Mouse (Mus musculus) cerebellum, adult 11 months (tissue): ENCODE results near the gene Ccdc86.

ENCODE experiments used
- DNase-seq: peaks from one replicate; pipeline ENCODE4 v3.0.0; 2022

The Ccdc86 gene

DNA sequence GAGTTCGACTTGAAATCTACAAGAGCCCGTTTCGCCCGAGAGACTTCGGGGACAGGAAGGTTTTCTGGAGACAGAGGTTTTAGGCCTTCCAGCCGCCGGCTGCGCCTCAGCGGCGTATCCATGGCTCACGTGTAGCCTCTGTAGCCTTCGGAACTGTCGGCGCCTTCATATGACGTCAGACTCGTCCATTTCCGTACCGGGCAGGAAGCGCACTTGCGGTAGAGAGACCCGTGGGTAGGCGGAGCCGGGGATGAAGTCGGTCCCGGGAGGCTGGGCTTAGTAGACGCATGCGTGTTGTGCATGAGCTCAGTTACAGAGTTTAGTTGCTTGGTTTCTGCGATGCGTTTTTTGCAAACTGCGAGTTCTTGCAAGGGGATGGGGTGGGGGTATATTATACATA is at the start of gene Ccdc86:
TSS of gene Ccdc86 (minus strand) at position 155 of the 400 bp plus-strand sequence.
- DNase-seq: peak; percentile 92

DNA sequence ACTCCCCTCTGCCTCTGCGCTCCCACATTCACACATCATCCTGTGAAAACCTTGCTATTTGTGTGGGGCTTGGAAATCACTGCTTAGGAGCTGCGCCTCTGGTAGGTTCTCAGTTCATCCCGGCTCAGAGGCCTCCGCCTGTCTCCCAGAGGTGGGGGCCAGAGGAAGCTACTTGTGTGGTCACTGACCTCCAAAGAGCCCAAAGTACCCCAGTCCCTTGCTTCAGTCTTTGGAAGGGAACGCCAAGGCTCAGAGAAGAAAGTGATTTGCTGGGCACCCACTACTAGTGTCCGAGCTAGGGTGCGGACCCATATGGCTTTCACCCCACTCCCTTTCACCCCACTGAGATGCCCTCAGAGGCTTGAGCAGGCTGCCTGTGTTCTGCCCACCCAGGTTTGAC is 44.1 kb upstream of the Ccdc86 start, which contains the start of gene Ms4a15:
TSS of gene Ms4a15 (minus strand) at position 101 of the 400 bp plus-strand sequence.
- no peak for DNase-seq

DNA sequence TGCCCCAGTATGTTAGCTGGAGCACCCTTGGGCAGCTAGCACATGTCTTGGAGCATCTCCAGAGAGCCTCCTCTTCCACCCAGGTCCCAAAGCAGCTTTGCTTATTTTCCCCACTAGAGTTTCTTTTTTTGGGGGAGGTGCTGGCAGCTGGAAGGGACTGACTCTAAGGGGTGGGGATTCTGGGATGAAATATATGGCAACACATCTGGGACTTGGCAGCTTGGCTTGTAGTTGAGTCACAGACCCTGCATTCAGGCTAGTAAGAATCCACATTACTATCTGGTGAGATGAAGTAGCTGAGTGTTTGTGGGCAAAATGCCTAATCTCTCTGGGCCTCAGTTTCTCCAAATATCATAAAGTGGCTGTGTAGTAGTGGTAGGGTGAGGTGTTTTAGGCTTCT is 42.8 kb upstream of the Ccdc86 start:
- DNase-seq: no peak

- no peak for DNase-seq
These were observed 41.7 kb upstream of the Ccdc86 start for GRCm38 (mm10) chr19:10990751-10991150.

DNA sequence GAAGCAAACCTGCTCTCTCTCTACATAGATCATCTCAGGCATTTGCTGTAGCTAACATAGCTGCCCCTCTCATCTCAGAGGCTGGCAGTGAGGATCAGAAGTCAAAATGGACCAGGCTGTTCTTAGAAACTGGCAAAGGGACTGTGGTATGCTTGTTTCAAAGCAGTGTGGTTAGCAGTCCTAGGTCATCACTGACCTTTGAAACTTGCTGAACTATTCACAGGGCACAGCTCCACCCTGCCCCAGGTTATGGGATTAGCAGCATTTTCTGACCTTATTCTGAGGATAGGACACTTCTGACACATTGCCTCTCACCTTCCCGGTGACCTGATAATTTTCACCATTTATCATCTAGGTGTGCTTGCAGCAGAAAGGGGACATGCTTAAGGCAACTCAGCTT is 39.5 kb upstream of the Ccdc86 start:
- DNase-seq: no peak

DNA sequence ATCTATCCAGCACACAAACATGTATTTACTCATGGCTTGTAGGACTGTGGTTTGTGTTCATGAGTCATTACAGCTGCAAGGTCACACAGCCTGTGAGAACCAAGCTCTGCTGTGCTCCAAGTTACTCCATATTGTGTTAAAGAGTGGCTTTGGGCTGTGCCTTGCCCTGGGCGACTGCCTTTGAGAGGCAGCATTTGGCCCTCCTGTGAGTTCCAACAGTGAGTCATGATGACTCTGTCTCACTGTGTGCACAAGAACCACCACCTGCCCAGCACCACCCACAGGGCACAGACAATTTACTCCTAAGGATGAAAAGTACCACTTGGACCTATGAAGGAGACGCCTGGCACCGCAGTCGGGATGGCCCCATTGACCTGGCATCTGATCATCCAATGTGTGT is 36.8 kb upstream of the Ccdc86 start:
- DNase-seq: no peak

- DNase-seq: no peak
These were observed 35.5 kb upstream of the Ccdc86 start for GRCm38 (mm10) chr19:10984551-10984950.

GRCm38 (mm10) chr19:10983146-10983545 is 34.1 kb upstream of the Ccdc86 start:
- peak; percentile 20 for DNase-seq

DNA sequence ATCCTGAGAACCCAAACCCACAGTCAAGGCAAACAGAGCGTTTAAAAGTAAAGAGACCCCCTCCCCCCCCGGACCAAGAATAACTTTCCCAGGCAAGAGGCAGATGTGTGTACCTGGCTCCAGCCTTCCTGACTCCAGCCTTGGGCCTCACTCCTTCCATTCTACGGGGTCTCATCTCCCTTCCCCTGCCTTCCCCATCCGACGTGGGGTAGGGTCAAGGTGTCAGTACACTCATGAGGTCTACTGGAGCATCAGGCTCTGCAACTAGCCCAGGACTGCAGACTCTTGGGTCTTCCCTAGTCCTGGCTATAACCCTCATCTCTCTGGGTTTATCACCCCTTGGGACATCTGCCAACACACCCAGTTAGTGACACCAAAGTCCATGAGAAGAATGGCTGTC is 31.1 kb upstream of the Ccdc86 start:
- DNase-seq: no peak

DNA sequence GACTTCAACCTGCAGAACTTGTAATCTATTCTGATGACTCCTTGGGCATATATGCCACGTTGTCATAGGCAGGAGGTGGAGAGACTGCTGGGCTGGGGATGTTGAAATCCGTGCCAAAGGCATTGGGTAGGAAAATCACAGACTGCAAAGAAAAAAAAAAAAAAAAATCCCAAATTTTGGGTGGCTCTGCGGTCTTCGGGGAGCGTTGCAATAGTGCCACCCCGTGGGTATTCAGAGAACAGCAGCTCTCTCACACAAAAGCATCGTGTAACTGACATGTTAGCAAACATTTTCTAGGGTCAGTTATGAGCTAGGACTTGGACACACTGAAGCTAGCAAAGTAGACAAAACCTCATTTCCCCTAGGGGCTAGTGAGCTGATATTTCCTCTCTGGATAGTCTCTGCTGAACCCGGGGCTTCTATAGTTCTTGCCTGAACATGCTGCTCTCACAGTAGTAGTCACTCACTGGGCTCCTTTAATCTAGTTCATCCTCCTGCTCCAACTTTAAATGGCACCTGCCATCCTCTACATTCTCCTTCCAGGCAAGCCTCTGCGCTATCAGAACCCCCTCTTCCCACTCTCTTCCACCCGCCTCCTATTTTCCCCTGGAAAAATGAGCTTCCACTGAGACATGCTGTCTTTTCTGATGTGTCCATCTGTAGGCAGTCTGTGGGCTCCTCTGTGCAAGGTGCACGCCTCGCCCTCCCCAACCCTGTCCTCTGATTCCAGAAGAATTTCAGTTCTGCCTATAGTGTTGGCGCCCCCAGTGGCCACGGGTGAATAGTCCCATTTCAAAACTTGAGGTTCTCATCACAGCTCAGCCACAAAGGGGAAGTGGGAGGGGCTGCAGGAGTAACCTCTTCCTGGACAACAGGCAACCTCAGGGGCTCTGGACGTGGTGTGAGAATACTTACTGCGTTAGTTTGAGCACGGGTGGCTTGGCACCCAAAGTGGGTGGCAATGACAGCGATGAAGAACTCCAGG is 30.4 kb upstream of the Ccdc86 start:
- DNase-seq: peak; percentile 58

GRCm38 (mm10) chr19:10976318-10976717 is 27.3 kb upstream of the Ccdc86 start:
- DNase-seq: no peak

DNA sequence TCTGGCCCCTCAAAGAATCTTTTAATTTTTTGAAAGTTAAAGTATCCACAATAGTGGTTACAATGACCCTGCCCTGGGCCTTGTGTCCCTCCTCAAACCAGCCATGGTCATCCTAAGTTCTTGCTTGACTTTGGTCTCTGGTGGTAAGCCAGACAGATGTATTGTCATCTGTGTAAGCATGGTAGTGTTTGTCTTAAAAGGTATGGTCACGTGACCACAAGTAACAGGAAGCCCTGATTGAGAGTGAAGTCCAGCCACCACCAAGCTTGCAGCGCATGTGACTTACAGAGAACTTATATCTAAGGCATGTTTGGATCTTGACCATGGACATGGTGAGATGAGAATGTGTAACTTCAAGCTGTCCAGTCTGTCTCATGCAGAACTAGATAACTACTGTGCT is 26.1 kb upstream of the Ccdc86 start:
- DNase-seq: no peak

DNA sequence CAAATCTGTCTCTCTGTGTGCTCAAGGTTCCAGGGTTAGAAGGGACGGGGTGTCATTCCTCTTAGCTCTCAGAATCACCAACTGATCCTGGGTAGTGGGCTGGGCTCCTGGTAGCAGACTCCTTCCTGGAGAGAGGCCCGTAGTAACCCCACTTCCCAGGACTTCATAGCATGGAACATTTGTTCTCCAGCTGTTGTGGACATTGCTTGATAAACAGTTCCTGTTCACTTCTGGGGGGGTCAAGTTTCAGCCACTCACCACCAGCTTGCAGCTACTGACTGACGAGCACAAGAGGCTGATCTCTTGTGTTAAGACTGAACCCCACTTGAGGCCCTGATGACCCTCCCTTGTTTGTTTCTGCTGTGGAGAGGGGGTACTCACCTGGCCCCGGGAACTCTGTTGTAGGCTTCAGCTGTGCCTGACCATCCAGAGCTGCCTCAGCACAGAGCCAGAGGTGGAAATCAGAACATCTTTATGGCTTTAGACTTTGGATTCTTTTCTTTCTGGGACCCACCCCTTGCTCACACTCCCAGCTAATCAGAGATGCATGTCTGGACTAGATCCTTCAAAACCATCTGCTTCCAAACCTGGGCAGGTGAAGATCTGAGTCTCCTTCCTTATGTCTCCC is 25.3 kb upstream of the Ccdc86 start, which contains the start of gene Ms4a10:
TSS of gene Ms4a10 (minus strand) at position 433 of the 628 bp plus-strand sequence.
- no peak for DNase-seq

DNA sequence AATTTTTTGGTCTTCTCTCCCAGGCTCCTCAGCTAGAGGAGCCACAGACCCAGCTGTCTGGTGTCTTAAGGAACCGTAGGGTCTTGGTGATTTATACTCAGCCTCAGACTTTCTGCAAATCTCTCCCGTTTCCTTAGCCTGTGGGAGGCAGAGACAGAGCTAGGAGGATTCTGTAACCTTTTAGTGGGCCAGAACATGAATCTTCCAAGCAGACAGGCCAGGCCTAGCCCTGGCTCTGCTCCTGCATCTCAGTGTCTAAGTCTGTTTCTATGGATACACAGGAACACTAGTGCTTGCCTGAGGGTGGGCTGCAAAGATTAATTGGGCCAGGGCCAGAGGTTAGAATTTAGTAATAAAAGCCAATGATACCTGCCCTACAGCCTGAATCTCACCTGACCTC is 24.1 kb upstream of the Ccdc86 start:
- DNase-seq: no peak

GRCm38 (mm10) chr19:10972660-10973059 is 23.6 kb upstream of the Ccdc86 start:
- DNase-seq: no peak

DNA sequence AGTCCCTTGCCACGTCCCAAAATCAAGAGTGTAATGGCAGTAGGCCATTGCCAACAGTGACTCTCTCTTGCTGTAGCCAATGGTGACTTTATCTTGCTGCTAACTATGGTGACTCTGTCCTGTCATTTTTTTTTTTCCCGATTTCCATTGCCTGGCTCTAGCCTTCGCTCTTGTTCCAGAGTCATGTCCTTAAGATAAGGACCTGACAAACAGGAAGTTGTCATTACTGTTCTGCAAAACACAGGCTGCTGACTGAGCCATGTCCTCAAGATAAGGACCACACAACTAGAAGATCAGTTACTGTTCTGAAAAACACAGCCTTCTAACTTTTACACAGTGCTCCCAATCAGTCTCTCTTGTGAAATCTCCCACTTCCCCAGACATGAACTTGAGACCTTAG is 21.4 kb upstream of the Ccdc86 start:
- DNase-seq: no peak

DNA sequence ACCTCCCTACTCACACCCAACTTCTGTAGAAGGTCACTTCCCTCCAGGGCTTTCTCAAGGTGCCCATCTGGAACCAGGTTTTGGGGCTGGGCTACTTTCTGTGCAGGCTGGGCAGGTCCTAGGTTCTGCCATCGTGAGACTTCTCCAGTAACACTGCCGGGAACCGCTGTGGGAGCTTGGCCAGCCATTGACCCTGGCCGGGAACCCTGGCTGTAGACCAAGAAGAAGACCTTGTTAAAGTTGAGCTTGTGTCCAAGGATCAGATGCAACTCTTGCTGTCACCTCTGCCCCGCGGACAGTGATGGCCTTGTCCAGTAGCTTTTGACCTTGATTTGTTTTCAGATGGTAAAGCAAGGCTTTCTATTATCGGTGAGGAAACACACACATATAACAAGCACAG is 19.5 kb upstream of the Ccdc86 start:
- DNase-seq: no peak

DNA sequence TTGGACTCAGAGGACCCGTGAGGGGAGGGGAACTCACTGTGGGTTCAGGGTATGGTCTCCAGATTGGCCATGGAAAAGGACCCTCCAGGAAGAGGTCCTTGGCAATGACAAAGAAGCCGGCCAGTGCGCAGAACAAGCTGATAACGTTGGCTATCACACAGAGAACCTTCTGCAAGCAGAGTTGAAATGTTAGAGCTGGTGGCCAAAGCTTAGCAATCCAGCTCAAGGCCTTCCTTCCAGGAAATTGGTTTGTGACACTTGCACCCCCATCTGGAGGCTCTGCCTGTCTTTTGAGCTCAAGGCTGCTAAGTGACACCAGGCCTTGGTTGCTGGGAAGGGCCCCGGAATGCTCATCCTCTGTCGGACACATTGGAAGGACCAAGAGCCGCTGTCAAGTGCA is 16.7 kb upstream of the Ccdc86 start:
- no peak for DNase-seq

DNA sequence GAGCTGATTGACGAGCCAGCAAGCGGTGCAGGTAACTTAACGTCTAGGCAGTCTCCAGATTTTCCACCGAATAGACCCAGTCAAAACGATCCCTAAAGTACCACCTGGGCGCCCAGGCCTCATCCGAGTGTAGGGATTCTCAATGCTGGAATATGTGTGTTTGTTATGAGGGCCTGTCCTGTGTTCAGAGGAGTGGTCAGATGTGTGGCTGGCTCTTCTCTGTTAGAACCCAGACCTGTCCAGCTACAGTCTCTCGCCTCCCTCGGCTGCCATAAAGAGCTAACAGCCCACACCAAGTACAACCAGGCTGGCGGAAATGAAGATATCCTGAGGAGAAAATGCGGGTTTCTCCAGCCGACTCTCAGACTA is 10.9 kb upstream of the Ccdc86 start:
- no peak for DNase-seq

DNA sequence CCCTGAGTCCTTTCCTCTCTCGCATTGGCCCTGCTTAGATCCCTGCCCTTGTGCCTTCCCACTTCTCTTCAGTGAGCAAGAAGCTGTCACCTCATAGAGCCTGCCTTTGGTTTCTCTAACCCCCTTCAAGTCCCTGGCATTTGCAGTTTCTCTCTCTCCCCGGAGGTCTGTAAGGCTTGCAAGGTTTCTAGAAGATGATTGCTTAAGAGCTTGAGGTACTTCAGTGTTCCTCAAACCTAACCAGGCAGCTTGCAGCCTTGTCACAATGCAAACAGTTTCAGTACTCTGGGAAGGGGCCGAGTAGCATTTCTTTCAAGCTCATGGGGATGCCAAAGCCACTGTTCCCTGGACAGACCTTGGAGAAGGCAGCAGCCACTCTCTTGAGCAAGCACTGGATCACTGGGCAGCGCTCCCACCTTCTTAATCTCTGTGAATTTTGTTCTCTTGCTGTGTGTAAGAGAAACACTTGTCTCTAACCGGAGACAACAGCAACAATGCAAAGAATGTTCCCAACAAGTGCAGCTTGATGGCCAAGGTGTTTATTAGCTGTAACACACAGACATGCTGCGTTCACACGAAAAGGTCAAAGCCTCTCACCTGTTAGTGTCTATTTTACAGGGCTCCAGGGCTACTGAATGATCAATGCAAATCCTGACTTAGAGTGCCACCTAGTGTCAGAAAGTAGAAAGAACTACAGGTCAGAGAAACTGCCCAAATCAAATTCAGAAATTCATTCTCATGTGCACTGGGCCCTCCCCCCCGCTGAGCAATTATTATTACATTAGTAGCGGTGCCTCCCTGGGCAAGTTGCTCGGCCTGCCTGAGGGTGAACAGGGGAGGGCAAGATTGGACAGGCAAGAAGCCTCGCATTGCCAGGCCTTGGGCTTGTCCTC is 10.3 kb upstream of the Ccdc86 start:
- DNase-seq: peak; percentile 48

- DNase-seq: no peak
These were observed 3.2 kb upstream of the Ccdc86 start for GRCm38 (mm10) chr19:10952021-10952939.

DNA sequence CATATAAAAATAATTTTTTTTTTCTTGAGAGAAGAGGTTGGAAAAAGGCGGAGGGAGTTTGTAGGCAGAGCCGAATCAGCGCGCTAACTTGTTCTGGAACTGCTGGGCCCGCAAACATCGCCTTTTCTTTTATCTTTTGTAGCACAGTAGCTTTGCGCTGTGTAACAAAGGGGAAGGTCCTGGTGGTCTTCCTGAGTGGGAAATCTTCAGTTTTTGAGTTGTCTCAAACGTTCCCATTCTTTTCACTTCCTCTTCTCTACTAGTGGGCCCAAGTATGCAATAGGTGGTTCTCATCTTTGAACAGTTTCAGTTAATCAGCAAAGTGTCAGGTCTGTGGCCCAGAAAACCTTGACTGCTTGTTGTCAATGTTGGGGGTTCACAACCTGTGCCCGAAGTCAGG is 492 bp upstream of the Ccdc86 start:
- no peak for DNase-seq
